Mouse (Mus musculus) colon, adult 2 months (tissue): ENCODE data around the gene Eml2. TPM values are rescaled to one million over a fixed set of nuclear protein-coding genes. Genes with fewer than 3 reads are reported as not detected.

Experiments
- polyA plus RNA-seq: library from polyadenylated mRNA; depleted of rRNA; stranded (reverse); fragments of >200 nt; gene quantifications from 2 replicates; pipeline ENCODE4 v1.2.3, GENCODE M21; 2012; rRNA removed

Eml2 gene
- polyA plus RNA-seq, result 45.4 and 47.5 TPM in 2 replicates

GRCm38 (mm10) chr7:19175708-19176515 is at the start of gene Eml2:
Gene Eml2 (plus strand): TSS chr7:19176421.

DNA sequence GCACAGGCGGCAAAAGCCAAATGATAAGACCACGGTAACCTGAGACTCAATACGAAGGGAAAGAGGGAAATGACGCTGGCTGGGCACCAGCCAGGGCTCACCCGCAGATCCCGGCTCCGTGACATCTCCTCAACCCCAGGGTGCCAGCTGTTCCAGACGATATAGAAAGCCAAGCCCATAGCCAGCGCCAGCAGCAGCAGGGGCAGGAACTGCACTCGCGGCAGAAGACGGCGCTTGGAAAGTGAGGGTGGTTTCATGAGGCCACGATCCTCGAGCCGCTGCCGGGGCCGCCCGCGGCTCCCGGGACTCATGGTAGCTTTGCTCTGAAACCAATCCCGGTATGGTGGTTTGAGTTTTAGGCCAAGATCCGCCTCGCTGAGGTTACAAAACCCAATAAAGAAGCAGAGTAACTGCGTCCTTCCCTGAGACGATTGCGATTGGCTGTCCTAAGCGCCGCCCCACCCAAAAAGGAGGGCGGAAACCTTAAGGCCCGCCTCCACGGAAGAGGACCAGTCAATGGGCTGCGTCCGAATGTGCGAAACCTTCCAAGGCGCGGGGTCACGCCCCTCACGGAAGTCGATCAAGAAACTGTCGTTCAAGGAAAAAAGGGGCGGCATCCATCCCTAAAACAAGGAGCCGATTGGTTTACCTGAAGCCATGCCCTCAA is 27.2 kb upstream of the Eml2 start, which contains the start of gene Qpctl:
TSS of gene Qpctl (minus strand) at position 417 of the 667 bp plus-strand sequence.

DNA sequence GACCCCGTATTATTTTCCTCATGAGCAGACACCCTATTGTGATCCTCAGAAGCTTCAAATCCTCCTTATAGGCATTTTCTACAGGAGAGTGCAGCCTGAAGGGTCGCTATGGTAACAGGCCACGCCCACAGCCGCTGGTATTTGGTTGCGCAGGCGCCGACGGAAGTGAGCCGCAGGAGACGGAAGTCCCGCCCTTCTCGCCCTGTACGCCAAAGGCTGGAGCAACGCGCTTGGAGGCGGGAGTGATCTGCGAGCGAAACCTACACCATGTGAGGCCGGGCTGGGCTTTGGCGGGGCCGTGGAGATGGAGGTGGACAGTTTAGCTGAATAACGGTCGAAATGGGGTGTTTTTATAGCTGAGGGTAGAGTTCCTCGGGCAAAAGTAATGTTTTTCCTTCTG is 26.6 kb upstream of the Eml2 start, which contains the start of gene Snrpd2:
TSS of gene Snrpd2 (plus strand) at position 97 of the 400 bp plus-strand sequence.

DNA sequence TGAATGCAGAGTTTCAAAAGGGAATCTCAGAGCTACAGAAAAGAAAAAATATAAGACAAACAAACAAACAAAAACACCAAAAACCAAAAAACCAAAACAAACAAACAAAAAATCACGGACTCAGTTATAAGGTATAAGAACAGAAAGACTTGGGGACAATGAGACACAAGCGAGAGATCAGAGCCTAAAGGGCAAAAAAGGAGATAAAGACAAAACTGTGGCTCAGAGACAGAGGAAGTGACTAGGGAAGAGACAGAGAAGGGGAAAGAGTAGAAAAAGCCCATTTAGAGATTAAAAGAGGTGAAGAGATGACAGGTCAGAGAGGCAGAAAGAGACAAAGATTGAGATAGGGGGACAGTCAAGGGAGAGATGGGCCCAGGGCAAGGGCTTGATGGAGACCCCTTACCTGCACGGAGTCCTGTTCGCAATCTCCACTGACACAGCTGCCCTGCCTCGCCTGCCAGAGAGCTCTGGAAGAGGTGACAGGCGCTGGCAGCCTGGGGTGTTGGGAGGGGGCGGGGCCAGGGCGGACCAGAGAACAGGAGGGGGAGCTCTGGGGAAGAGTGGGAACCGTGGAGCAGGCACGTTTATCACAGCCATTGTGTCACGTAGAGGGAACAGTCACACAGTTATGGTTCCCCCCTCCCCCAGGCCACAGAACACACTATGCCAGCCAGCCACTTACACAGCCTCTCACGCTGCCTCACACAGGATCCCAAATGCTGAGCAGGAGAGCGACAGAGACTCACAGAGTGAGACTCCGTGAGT is 10.4 kb upstream of the Eml2 start, which contains the start of gene Gipr:
TSS of gene Gipr (minus strand) at position 472 of the 768 bp plus-strand sequence.

GRCm38 (mm10) chr7:19211996-19212755 is 36.0 kb downstream of the Eml2 start, which contains the start of gene Gpr4:
Gene Gpr4 (plus strand): TSS chr7:19212538.

DNA sequence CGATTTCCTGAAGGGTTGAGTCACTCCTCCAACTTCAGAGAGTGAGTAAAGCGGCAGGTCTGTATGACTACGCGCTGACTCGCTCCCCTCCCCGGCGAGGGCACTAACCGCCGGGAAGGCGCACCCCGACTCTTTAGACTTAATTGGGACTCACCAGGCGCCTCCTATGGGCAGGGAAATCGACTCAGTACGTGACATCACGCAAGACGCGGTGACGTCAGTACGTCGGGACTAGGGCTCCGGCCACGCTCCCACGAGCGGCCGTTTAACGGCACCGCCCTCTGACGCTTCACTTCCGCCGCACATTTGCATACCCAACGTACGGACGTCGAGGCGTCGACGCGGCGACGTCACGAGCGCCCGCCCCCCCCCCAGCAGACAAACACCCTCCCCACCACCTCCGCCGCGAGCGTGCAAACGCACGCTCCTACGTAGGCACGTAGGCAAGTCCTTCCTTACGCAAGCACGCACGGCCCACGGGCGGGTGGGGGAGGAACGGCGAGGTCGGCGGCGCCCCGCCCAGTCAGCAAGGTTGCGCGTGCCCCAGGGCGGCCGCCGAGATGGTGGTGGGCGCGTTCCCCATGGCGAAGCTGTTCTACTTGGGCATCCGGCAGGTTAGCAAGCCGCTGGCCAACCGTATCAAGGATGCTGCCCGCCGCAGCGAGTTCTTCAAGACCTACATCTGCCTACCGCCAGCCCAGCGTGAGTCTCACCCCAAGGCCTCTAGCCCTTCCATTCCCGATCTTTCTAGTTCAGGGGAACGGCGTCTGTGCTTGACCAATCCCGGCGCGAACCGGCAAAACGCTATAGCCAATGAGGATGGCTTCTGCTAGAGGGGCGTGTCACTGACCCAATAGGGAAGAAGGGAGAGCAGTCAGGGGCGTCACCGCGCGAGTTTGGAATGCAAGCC is 51.9 kb downstream of the Eml2 start, which contains the start of gene Opa3:
TSS of gene Opa3 (plus strand) at position 452 of the 910 bp plus-strand sequence.

Other genes with a start within 250 kb of the Eml2 start
- gene Nanos2, start 189.0 kb upstream of the Eml2 start, polyA plus RNA-seq, result not detected in 2 replicates
- gene Mypop, start 185.2 kb upstream of the Eml2 start, polyA plus RNA-seq, result 9.8 and 12.8 TPM in 2 replicates
- gene Irf2bp1, start 172.4 kb upstream of the Eml2 start, polyA plus RNA-seq, result 48.1 and 49.0 TPM in 2 replicates
- 70.8 and 76.2 TPM in 2 replicates for gene Foxa3, start 152.9 kb upstream of the Eml2 start, polyA plus RNA-seq
- gene Sympk, start 152.0 kb upstream of the Eml2 start, polyA plus RNA-seq, result 80.5 and 90.6 TPM in 2 replicates
- not detected in 2 replicates for gene Rsph6a, start 121.7 kb upstream of the Eml2 start, polyA plus RNA-seq
- gene Dmwd, start 100.2 kb upstream of the Eml2 start, polyA plus RNA-seq, result 32.3 and 33.8 TPM in 2 replicates
- 613 and 864 TPM in 2 replicates for gene Dmpk, start 92.6 kb upstream of the Eml2 start, polyA plus RNA-seq
- 45.2 and 56.4 TPM in 2 replicates for gene Six5, start 81.8 kb upstream of the Eml2 start, polyA plus RNA-seq
- gene Gm4969, start 58.1 kb upstream of the Eml2 start, polyA plus RNA-seq, result not detected in 2 replicates
- gene Fbxo46, start 56.6 kb upstream of the Eml2 start, polyA plus RNA-seq, result 14.7 and 14.9 TPM in 2 replicates
- 15.1 and 16.3 TPM in 2 replicates for gene Qpctl, start 27.1 kb upstream of the Eml2 start, polyA plus RNA-seq
- gene Snrpd2, start 26.7 kb upstream of the Eml2 start, polyA plus RNA-seq, result 19.3 and 24.0 TPM in 2 replicates
- gene Gipr, start 10.3 kb upstream of the Eml2 start, polyA plus RNA-seq, result 0.95 and 1.6 TPM in 2 replicates
- 4.0 and 4.6 TPM in 2 replicates for gene Gpr4, start 36.1 kb downstream of the Eml2 start, polyA plus RNA-seq
- 40.5 and 52.5 TPM in 2 replicates for gene Opa3, start 51.9 kb downstream of the Eml2 start, polyA plus RNA-seq
- gene Vasp, start 95.4 kb downstream of the Eml2 start, polyA plus RNA-seq, result 569 and 685 TPM in 2 replicates
- 0.10 and 0.21 TPM in 2 replicates for gene Ppm1n, start 103.6 kb downstream of the Eml2 start, polyA plus RNA-seq
- gene Rtn2, start 106.2 kb downstream of the Eml2 start, polyA plus RNA-seq, result 28.0 and 34.1 TPM in 2 replicates
- gene Fosb, start 133.6 kb downstream of the Eml2 start, polyA plus RNA-seq, result 3.1 and 6.7 TPM in 2 replicates
- 26.1 and 33.2 TPM in 2 replicates for gene Ercc1, start 168.4 kb downstream of the Eml2 start, polyA plus RNA-seq
- 4.0 and 7.0 TPM in 2 replicates for gene Cd3eap, start 183.1 kb downstream of the Eml2 start, polyA plus RNA-seq
- 14.6 and 20.3 TPM in 2 replicates for gene Ppp1r13l, start 183.3 kb downstream of the Eml2 start, polyA plus RNA-seq
- 47.1 and 56.1 TPM in 2 replicates for gene Ercc2, start 205.6 kb downstream of the Eml2 start, polyA plus RNA-seq
- 5.5 and 6.0 TPM in 2 replicates for gene Klc3, start 227.7 kb downstream of the Eml2 start, polyA plus RNA-seq
- gene Ckm, start 228.4 kb downstream of the Eml2 start, polyA plus RNA-seq, result 78.9 and 126 TPM in 2 replicates